Mouse (Mus musculus) spleen, adult 2 months (tissue): Measurements from ENCODE around the gene Nsd1.

Experiments used
- CTCF ChIP-seq: fragments of 200-500 bp; IDR thresholded peaks from 2 replicates; pipeline ENCODE4 v1.5.1; 2011; ENCODE audit warnings: mild to moderate bottlenecking, inconsistent platforms; ENCODE audit not compliant: insufficient read depth, insufficient read length, insufficient replicate concordance; ENCODE audit errors: extremely low read depth
- POLR2A ChIP-seq: fragments of 200-500 bp; IDR thresholded peaks from 2 replicates; pipeline ENCODE4 v1.6.1; 2011; ENCODE audit warnings: low read depth, low read length, inconsistent platforms

- TF ChIP-seq CTCF (no peak), POLR2A (no peak)
Observed at GRCm38 (mm10) chr13:55191535-55191934, 18.0 kb upstream of the Nsd1 start.
